Mouse (Mus musculus) bone marrow, adult 2 months (tissue): ENCODE results near the gene Wdr59. TPM values are rescaled to one million over a fixed set of nuclear protein-coding genes. Genes with fewer than 3 reads are reported as not detected.

Source experiments
- H3K27ac ChIP-seq: fragments of 200-500 bp; 2 replicates; pipeline ENCODE4 v1.5.1; 2012; ENCODE audit warnings: low read depth, mild to moderate bottlenecking, control low read depth, inconsistent platforms, low read length; ENCODE audit not compliant: control insufficient read depth, poor library complexity, insufficient read depth
- H3K4me1 ChIP-seq: fragments of 200-500 bp; 2 replicates; pipeline ENCODE4 v1.6.1; 2011; ENCODE audit warnings: low read length; ENCODE audit not compliant: control insufficient read depth, insufficient read depth
- H3K4me3 ChIP-seq: fragments of 200-500 bp; replicated peaks from 2 replicates; pipeline ENCODE3; 2011; ENCODE audit warnings: mild to moderate bottlenecking, low read depth, low read length, control low read depth; ENCODE audit not compliant: control insufficient read depth
- CTCF ChIP-seq: fragments of 200-500 bp; IDR thresholded peaks from 2 replicates; pipeline ENCODE4 v1.5.1; 2011; ENCODE audit warnings: low read length, control low read depth; ENCODE audit not compliant: control insufficient read depth, insufficient read depth
- POLR2A ChIP-seq: fragments of 200-500 bp; IDR thresholded peaks from 2 replicates; pipeline ENCODE4 v1.6.1; 2011; ENCODE audit warnings: low read depth, mild to moderate bottlenecking, control low read depth, low read length, borderline replicate concordance; ENCODE audit not compliant: control insufficient read depth
- WGBS: fragments of 180-500 bp; shearing (Covaris S2); methylation state at CpG from one replicate; pipeline ENCODE4 v1.1.7; 2018; 5-methylcytosine and 5-hydroxymethylcytosine counted together
- polyA plus RNA-seq: library from polyadenylated mRNA; stranded (reverse); fragments of >200 nt; gene quantifications from 2 replicates; pipeline ENCODE4 v1.2.4, GENCODE M21; 2011; ENCODE audit warnings: low replicate concordance; ENCODE audit not compliant: missing spikeins, insufficient read depth, insufficient read length

Gene Wdr59
- polyA plus RNA-seq, 1 experiment = 3.9 TPM

DNA sequence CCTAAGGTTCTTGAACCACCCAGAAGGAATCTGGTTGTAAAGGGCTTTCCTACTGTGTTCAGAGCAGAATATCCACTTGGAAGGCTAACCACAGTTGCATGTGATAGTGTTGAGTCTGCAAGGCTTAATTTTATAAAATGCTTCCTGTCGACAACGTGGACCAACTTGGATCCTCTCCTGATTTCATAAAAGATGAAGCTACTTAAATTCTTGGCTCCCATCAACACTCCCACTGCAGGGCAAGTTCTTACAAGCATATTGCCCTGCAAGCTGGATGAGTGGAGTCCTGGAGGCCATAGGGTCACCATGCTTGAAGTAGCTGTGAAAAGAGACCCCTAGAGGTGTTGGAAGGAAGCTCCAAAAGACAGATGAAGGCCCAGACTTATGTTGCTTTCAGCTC lies 99.3 kb downstream of the Wdr59 start:
- no peaks in the 10 kb centered on the region; the same call in 1 of the 2 replicates for H3K4me1 ChIP-seq
- no peak overlapping the region for H3K27ac ChIP-seq
- H3K4me3 ChIP-seq = no peak overlapping the region
- 65% methylated on average over 2 of the region's 2 CpGs for WGBS
- TF ChIP-seq POLR2A (no peak), CTCF (no peak)

GRCm38 (mm10) chr8:111419171-111419570 lies 102.7 kb downstream of the Wdr59 start:
- Histone ChIP-seq H3K4me3 (no peak overlapping the region), H3K4me1 (no peaks in the 10 kb centered on the region; the same call in 1 of the 2 replicates), H3K27ac (no peak overlapping the region)
- no peak for TF ChIP-seq CTCF
- no peak for TF ChIP-seq POLR2A
- WGBS = 72% methylated on average over 3 of the region's 3 CpGs

- H3K27ac ChIP-seq = no peak overlapping the region
- WGBS = 24% methylated on average over 9 of the region's 9 CpGs
- TF ChIP-seq POLR2A (no peak), CTCF (peak; percentile 53)
- no peaks in the 10 kb centered on the region; the same call in 1 of the 2 replicates for H3K4me1 ChIP-seq
- no peak overlapping the region for H3K4me3 ChIP-seq
Observed at GRCm38 (mm10) chr8:111418601-111419000, 103.3 kb downstream of the Wdr59 start.

DNA sequence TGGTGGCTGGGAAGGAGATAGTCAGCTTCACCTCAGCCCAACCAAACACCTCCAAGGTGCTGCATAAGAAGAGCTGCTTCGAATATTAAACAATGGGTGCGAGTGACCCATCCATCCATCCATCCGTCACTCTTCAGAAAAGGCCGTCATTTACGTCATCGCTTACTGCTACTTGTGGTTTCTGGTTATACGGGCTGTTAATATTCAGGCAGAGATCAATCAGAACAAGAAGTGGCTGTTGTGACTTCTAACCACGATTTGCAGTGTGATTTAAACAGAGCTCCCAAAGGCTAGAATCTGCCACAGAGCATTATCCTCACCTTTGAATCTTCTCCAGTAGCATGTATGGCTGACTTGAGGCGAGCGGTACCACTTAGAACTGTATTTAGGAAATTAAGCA lies 104.7 kb downstream of the Wdr59 start:
- H3K4me3 ChIP-seq = no peak overlapping the region
- 56% methylated on average over 10 of the region's 10 CpGs for WGBS
- no peaks in the 10 kb centered on the region; the same call in 1 of the 2 replicates for H3K4me1 ChIP-seq
- no peak for TF ChIP-seq POLR2A
- TF ChIP-seq CTCF = no peak
- H3K27ac ChIP-seq = no peak overlapping the region

DNA sequence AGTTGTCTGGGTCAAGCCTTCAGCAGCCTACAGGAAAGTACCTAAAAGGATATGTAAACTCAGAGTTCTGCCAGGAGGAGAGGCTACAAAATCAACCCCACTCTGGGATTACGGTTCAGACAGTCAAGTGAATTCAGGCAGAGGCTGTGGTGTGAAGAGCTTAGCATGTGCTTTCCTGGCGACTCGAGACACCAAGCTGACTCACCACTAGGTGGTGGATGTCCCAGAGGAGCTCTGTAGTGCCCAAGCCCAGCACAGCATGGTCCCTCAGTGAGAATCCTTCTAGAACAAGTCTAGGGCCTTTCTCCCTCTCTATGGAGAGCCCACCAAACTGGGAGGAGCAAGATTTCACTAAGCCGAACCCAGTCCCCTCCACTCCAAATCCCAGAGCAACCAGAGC lies 118.5 kb downstream of the Wdr59 start:
- Histone ChIP-seq H3K4me3 (no peak overlapping the region), H3K27ac (no peak overlapping the region), H3K4me1 (no peaks in the 10 kb centered on the region; the same call in 1 of the 2 replicates)
- WGBS = 32% methylated on average over 4 of the region's 4 CpGs
- TF ChIP-seq POLR2A (no peak), CTCF (peak; percentile 38; the same call in 1 of the 2 replicates)

Other genes with a start within 250 kb of the Wdr59 start
- gene Rfwd3, start 221.9 kb downstream of the Wdr59 start, polyA plus RNA-seq = 34.4 and 38.9 TPM in 2 replicates
- 7.2 and 24.3 TPM in 2 replicates for gene Mlkl, start 183.9 kb downstream of the Wdr59 start, polyA plus RNA-seq
- gene Fa2h, start 128.3 kb downstream of the Wdr59 start, polyA plus RNA-seq = not detected in 2 replicates
- 41.3 and 124 TPM in 2 replicates for gene Znrf1, start 14.0 kb upstream of the Wdr59 start, polyA plus RNA-seq
- 0.38 and 1.5 TPM in 2 replicates for gene Ldhd, start 108.3 kb upstream of the Wdr59 start, polyA plus RNA-seq
- gene Zfp1, start 121.3 kb upstream of the Wdr59 start, polyA plus RNA-seq = 6.0 and 9.7 TPM in 2 replicates
- not detected in 2 replicates for gene Ctrb1, start 168.9 kb upstream of the Wdr59 start, polyA plus RNA-seq
- 2.7 and 4.1 TPM in 2 replicates for gene Bcar1, start 221.7 kb upstream of the Wdr59 start, polyA plus RNA-seq